Mouse (Mus musculus): ENCODE results near the gene 9430015G10Rik. TPM values are rescaled to one million over a fixed set of nuclear protein-coding genes. Genes with fewer than 3 reads are reported as not detected.
A peak's percentile ranks its signal among the peaks of the same experiment; 100 is the strongest.
"Not testable (repeated sequence)": the region's sequence is repeated elsewhere in the genome, so short reads cannot be mapped to it uniquely, and the experiment has no call there.

9430015G10Rik gene
- total RNA-seq, 2 experiments from 2014 or later = 5.2 to 16.0 TPM

DNA sequence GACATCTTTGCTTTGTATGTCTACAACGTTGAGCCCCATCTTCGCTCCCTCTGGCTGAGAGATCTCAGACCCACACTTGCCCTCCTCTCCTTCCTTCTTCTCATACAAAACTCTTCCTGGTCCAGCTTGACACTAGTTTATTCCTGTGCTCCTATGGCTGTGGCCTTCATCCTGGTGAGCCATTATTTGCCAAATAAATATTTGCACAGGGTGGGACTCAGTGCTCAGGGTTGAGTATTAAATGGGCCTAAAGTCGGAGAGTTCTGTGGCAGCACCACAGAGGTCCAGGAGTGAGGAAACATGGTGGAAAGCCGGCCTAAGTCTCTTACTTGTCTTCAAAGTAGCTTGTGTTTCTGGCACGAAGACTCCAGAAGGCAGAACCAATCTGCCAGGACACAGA is 16.0 kb upstream of the 9430015G10Rik start:
- ATAC-seq (replicated peaks; ENCODE audit: low FRiP score, poor library complexity, severe bottlenecking) = no peak

DNA sequence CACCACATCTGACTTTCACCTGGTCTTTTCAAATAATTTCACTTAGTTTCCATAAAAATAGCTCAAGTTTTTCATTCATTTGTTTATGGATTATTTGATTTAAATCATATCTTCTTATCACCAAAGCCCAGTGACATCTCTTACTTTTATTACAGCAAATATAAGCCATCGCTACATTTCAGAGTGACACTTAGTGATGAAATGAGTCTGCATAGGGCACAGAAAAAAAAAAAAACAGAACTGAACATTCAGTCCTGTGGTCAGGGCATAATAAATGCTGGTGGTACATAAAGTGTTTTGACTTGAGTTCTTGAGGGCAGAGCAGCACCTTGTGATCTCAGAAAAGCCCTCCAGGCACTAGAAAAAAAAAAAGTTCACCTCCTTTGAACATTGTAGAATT is 13.6 kb upstream of the 9430015G10Rik start:
- ATAC-seq (replicated peaks; ENCODE audit: low FRiP score, poor library complexity, severe bottlenecking) = no peak

DNA sequence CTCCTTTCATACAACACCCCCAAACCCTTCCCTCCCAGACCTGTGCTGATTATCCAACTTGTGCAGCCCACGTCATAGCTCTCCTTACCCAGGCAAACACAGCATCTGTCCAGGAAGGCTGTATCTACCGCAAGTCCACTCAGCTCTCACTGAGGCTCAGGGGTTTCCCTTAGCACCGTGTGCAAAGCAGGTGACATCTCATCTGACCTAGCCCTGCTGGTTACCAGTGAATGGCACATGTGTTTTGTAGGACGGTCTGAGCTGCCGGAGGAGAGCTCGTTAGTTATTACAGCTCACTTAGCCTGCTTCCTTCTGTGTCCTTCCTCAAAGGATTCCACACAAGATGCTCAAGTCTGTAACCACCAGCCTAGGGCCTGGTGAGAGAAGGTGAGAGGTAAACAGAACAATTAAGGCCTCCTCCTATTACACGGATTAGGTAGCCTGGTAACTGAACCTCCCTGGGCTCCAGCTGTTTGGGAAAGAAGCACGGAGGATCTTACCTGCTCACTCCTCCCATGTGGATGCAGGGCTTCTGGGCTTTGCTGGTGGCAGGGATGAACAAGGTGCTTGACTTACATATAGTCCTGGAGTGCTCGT is 11.9 kb upstream of the 9430015G10Rik start:
- no peak for ATAC-seq (replicated peaks; ENCODE audit: low FRiP score, poor library complexity, severe bottlenecking)

DNA sequence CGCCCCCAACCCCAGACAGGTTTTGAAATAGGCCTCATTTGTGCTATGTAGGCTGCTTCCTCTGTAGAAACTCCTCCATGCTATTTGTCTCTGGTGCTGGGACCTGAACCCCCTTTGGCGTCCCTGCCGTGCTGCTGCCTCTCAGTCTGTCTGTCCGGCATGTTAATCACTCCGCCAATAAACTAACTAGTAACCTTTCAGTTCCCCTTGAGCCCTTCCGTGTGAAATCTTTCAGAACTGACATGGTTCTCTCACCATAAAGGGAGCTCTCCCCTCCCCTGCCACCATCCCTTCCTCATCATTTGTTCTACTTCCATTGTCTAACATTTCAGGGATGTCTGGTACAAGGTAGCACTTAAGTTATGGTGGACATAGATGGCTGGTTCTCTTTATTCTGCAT is 10.4 kb upstream of the 9430015G10Rik start:
- no peak for ATAC-seq (replicated peaks; ENCODE audit: low FRiP score, poor library complexity, severe bottlenecking)

DNA sequence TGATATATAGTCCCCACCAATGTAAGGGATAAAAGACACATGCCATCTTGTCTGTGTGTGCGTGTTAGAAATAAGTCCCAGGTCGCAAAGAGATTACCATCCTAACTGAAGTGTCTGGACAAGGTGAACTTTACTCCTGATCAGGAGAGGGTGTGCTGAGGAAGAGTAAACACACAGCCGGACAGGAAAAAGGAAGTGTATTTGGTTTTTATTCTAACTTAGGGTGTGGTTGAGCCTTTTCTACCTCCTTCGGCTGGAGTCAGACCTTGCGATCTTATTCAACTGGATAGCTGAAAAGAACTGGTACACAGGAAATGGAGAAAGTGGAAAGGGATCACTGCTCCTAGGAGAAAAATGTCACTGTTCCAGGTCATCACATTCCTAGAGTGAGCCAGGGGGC is 9.3 kb upstream of the 9430015G10Rik start:
- ATAC-seq (replicated peaks; ENCODE audit: low FRiP score, poor library complexity, severe bottlenecking) = no peak

DNA sequence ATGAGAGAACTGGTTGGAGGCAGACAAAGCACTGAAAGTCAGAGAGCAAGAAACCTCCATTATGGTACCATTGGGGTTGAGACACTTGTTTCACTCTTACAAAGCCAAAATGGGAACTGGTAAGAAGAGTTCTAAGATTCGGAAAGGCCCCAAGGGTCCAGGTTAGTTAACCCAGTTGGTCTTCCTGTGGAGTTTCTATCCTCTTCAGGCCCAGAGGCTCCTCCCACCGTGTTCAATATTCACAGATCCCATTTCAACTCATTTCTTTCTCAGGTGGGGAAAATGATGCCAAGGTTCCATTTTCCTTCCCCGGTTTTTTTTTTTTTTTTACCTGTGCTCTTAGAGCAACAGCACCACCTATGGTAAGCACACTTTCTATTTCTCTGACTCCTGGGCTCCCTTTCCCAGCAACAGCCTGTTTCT is 8.3 kb upstream of the 9430015G10Rik start:
- no peak for ATAC-seq (replicated peaks; ENCODE audit: low FRiP score, poor library complexity, severe bottlenecking)

DNA sequence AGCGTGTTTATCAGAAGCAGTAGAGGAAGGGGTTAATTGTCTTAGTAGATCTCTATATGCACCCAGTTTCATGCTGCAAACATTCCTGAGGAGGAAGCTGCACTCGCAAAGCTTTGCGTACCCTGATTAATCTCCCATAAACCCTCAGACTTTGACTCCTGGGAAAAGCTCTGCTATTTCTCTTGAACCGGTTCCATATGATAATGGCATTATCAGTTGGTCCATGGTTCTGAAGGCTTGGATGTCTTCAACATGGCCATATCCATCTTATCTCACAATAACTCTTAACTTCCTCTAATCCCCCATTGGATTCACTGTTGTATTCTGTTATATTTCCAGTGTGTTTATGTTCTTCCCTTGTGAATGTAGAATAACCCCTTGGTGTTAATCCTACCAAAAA is 6.4 kb upstream of the 9430015G10Rik start:
- ATAC-seq (replicated peaks; ENCODE audit: low FRiP score, poor library complexity, severe bottlenecking) = no peak

DNA sequence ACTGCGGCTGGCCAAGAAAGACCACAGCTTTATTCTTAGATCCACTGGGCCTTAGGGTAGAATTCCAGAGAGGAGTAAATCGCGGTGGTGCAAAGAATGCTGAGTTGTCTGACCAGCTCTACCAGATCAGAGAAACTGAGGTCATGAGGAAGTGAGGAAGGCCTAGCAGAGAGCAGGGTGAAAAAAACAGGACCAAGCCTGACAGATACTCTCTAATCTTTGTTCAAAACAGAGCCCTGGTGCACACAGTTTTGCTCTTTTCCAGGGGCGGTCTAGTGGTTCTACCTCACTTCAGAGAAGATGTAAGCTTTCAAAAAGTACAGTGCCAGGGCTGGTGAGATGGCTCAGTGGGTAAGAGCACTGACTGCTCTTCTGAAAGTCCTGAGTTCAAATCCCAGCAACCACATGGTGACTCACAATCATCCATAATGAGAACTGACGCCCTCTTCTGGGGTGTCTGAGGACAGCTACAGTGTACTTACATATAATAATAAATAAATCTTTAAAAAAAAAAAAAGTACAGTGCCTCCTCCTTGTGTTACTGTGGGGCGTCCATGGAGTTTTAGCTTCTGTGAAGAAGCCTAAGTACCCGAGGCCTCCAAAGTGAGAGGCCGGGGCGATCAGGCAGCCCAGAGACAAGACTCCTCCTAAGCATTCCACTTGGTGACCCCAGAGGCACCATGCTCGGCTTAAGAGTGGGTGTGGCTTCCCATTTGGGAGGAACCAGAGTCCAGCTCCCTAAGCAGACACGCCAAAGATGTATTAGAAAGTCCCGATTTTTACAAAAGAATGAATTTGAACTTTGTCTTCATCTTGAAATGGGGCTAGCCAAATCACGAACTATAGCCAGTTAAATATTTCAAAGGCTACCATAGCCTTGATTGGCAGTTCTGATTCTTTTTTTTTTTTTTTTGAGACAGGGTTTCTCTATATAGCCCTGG is 906 bp upstream of the 9430015G10Rik start:
- ATAC-seq (replicated peaks; ENCODE audit: low FRiP score, poor library complexity, severe bottlenecking) = peak; percentile 64

DNA sequence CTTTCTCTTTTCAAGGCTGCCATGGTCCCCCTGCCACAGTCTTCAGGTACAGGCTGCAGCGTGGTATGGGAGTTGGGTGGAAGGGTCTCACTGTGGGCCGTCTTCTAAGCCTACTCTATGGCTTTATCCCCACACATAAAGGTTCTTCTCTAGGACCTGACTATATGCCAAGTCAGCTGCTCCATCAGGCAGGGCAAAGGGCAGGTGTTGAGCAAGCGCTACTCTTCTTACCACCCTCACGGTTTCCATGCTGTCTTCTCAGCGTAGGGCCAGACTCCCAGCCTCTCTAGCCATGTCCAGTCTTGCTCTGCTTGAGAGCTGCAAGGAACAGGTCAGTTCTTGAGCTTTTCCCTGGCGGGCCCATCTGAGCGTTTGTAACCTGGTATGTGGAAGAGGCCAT is 14.3 kb downstream of the 9430015G10Rik start:
- no peak for ATAC-seq (replicated peaks; ENCODE audit: low FRiP score, poor library complexity, severe bottlenecking)

DNA sequence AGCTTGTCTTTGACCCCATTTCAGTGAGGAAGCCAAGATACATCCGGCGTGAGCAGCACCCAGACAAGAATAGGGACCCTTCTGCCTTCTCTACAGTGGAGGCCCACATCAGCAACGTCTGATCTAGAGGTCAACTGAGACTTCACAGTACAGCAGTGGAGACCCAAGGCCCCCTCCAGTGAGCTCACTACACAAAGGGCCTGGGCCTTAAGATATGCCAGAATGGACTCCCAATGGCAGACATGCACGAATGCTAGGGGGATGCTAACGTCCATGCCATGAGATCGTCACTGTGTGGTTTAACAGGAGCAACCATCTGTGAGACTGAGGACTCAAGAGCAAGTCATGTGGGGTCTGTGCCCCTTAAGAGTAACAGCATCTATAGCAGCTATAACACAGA is 15.6 kb downstream of the 9430015G10Rik start:
- no peak for ATAC-seq (replicated peaks; ENCODE audit: low FRiP score, poor library complexity, severe bottlenecking)

DNA sequence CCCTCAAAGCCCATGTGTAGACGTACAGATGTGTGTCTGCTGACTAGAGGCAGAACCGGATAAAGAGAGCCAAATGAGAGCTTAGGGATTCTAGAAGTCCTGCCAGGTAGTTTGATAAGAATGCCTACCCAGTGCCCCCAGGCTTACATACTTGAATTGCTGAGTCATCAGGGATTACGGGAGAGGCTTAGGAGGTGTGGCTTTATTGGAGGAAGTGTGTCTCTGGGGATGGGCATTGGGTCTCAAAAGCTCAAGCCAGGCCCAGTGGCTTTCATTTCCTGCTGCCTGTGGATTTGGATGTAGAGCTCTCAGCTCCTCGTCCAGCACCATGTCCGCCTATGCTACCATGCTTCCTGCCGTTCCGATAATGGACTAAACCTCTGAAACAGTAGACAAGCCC is 17.1 kb downstream of the 9430015G10Rik start:
- 0 out of 2 replicates have a peak, but pooled peaks have one; percentile 31 for ATAC-seq (replicated peaks; ENCODE audit: low FRiP score, poor library complexity, severe bottlenecking)

DNA sequence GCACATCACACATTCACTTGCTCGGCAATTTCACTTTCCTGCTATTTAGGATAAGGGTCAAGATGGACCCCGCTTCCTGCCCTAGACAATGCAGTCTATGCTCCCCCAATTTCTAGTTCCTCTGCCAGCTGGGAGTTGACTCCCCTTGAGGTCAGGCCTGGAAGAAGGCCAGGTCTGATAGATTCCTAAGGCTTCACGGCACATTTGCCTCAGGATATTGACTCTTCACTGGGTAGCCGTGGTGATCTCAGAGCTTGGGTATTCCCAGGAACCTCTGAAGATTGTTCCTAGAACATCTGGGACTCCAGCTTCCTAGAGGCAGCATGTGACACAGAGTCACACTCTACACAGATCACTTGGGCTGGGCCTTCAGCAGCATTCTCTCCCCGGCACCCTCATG is 19.0 kb downstream of the 9430015G10Rik start:
- ATAC-seq (replicated peaks; ENCODE audit: low FRiP score, poor library complexity, severe bottlenecking) = no peak

DNA sequence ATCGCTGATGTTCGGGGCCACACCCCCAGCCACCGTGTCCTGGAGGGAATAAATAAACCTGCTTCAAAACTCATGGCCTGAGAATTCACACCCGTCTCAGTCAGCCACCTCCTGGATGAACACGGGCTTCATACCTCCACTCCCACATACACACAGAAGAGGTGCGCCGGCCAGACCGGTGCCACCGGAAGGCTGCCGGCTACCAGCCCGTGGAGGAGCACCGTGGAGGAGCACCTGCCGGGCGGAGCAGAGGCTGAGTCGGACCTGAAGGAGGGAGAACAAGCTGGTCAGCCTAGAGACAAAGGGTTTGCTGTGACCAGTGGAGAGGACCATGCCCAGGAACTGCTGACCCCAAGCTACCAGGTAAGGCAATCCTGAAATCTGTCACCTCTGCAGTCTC is 20.7 kb downstream of the 9430015G10Rik start, which contains the start of gene Rnf223:
Gene Rnf223 (plus strand): TSS at position 78 of the 400 bp plus-strand sequence.
- ATAC-seq (replicated peaks; ENCODE audit: low FRiP score, poor library complexity, severe bottlenecking) = no peak

DNA sequence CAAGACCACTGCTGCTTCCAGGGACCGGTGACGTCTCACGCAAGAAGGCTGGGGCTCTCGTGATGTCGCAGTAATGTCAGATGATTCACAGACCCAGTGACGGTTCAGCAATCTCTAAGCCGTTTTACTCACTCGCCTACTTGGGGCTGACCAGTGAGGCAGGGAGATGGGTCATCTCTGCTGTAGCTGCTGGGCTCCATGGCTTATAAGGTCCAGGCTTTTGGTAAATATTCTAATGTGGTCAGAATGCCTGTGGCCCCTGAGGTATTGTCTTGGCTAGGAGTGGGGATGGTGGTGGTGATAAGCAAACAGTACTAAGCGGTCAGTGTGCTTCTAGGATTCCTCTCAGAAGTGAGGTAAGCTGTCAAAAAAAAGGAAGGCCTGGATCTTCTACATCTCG is 21.2 kb downstream of the 9430015G10Rik start:
- no peak for ATAC-seq (replicated peaks; ENCODE audit: low FRiP score, poor library complexity, severe bottlenecking)

DNA sequence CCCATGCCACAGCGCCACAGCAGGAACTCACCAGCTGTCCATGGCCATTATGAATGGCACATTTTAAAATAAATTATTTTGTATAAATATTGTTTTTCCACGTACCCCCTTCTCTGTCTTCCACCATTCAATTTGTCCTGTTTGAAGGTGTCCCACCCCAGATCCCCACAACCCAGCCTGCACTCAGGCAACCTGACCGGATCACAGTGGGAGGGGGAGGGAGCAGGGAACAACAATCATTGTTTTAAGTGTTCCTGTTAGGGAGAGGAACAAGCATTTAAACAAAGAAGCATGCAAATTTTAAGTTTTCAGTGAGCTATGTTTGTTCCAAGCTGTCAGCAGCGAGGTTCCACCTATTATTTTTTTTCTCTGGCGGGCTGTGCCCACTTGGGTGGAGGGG is 23.6 kb downstream of the 9430015G10Rik start:
- no peak for ATAC-seq (replicated peaks; ENCODE audit: low FRiP score, poor library complexity, severe bottlenecking)

DNA sequence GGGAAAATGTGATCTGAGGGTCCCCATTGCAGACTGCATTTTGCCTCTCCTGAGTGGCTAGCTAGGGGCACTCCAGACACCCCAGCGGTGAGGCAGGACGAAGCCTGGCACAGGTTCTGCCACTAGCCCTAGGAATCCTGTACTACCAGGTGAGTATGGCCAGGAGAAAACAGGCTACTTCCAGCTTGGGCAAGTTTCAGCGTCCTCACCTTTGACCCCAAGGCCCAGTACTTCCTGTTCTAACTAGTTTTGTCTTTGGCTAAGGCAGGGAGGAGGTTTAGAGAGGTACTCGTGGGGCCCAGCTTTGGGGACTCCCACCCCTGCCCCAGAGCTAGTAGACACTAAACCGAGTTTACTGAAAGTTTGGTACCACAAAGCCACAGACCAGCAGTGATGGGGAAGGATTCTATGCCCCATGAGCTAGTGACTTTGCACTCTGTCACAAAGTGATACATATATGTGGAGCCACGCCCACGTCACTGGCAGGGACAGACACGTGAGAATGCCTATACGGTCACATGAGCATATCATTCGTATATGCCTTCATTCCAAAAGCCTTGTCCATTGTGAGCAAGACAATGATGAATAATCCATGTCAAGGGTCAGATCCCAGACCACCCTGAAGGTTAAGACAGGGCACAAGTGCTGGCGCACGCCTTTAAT is 24.3 kb downstream of the 9430015G10Rik start:
- ATAC-seq (replicated peaks; ENCODE audit: low FRiP score, poor library complexity, severe bottlenecking) = no peak

DNA sequence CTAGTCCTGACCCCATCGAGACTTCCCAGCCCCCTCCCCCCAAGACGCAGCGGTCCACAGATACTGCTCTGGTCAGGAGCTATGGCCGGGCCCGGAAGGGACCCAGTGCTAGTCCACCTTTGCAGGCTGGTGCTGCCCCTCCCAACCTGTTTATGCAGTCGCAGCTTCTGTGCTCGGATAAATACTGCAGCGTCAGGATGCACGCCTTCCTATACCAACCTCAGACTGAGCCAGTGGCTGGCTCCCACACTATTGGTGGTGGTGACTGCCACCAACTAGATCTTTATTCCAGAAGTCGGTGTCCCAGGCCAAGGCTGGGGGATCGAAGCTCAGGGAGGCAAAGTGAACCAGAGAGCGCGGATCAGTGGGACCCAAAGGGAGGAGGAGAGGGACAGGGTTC is 25.3 kb downstream of the 9430015G10Rik start:
- ATAC-seq (replicated peaks; ENCODE audit: low FRiP score, poor library complexity, severe bottlenecking) = no peak

DNA sequence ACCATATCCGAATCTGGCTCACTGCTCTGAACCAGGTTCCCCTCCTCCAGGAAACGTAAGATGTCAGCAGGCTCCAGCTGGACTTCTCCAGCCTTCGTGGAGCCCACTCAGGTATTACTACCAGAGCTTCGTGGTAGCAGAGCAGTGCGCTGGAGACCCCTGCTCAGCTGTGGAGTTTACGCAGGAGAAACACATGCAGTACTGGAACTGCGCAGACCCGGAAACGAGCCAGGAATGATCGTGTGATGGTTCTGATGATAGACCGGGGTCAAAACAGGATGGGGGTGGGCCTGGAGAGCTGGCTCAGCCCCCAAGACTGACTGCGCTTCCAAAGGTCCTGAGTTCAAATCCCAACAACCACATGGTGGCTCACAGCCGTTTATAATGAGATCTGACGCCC is 26.0 kb downstream of the 9430015G10Rik start:
- ATAC-seq (replicated peaks; ENCODE audit: low FRiP score, poor library complexity, severe bottlenecking) = no peak; the same call in 1 of the 2 replicates

DNA sequence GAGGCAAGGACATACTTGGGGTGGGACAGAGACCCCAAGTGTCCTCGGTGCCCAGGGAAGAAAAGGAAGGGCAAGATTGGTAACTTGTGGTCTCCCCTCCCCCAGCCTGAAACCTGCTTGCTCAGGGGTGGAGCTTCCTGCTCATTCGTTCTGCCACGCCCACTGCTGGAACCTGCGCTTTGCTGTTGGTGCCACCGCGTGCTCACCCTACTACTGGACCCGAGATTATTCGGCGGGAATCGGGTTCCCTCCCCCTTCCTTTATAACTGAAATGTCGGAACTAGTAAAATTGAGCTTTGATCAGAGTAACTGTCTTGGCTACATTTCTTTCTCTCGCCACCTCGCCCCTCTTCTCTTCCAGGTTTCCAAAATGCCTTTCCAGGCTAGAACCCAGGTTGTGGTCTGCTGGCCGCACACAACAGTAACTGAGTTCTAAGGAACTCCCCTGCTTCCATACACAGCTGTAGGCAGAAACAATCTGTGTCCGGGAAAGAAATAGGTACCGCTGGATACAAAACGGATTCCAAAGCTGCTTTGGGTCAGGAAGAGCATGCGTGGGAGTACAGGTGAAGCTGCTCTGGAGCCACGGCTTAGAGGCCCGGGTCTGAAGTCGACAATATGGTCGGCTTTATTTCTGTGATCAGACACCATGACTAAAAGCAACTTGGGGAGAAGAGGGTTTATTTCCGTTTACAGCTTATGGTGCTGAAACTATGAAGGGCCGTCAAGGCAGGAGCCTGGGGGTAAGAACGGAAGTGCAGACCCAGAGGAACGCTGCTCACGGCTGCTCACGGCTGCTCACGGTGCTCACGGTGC is 26.7 kb downstream of the 9430015G10Rik start:
- ATAC-seq (replicated peaks; ENCODE audit: low FRiP score, poor library complexity, severe bottlenecking) = no peak

DNA sequence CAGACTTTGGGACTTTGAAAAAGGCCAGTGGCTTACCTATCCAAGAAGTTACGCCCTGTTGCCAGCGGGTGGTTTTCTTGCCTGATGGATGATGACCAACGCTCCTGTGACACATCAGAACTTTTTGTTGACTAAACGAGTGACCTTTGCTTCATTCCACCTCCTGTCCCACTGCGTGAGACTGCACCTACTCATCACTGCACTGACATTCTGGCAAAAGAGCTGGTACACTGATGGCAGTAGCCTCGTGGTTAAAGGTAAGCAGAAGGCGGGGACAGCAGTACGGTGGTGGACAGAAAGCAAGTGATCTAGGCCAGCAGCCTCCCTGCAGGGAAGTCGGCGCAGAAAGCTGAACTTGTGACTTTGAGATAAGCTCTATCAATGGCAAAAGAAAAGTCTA is 41.1 kb downstream of the 9430015G10Rik start:
- not testable (repeated sequence) for ATAC-seq (replicated peaks; ENCODE audit: low FRiP score, poor library complexity, severe bottlenecking)
